Mouse (Mus musculus) CH12.LX (cell line): ENCODE results near the gene Dpm1. TPM values are rescaled to one million over a fixed set of nuclear protein-coding genes. Genes with fewer than 3 reads are reported as not detected.

Experiments used
- DNase-seq: peaks from one replicate; pipeline ENCODE4 v3.0.0-alpha.2; 2013; ENCODE audit errors: extremely low read depth
- H3K27ac ChIP-seq: 2 replicates; pipeline ENCODE4 v1.5.1; 2012; ENCODE audit warnings: low read depth, mild to moderate bottlenecking, control low read depth, moderate library complexity; ENCODE audit not compliant: insufficient read depth
- H3K27me3 ChIP-seq: replicated peaks from 2 replicates; pipeline ENCODE3; 2012; ENCODE audit warnings: inconsistent platforms
- H3K36me3 ChIP-seq, 2 experiments: replicated peaks in 1 of 2; 2 replicates each; pipeline versions ENCODE3 to v1.6.1; 2012; ENCODE audit warnings: inconsistent platforms in 1 of 2, low read length in 1 of 2, mild to moderate bottlenecking in 1 of 2, mixed read lengths in 1 of 2, moderate library complexity in 1 of 2; ENCODE audit not compliant: control insufficient read depth in 1 of 2, insufficient read depth in 1 of 2
- H3K4me1 ChIP-seq, 2 experiments: 2 replicates each; pipeline ENCODE4 v1.6.1; 2012; ENCODE audit warnings: inconsistent platforms in 1 of 2, moderate library complexity in 1 of 2; ENCODE audit not compliant: insufficient read depth in 2 of 2, control insufficient read depth in 1 of 2
- H3K4me2 ChIP-seq: 2 replicates; pipeline ENCODE4 v1.6.1; 2012; ENCODE audit warnings: low read depth, mild to moderate bottlenecking, control low read depth; ENCODE audit not compliant: poor library complexity, insufficient read depth, severe bottlenecking
- H3K4me3 ChIP-seq, 3 experiments: fragments of 150-350 bp in 1 of 3; sonication (generic) in 1 of 3; replicated peaks in 1 of 3; 2 replicates each; pipeline versions ENCODE3 to v1.5.1; 2011 to 2012; ENCODE audit warnings: low read depth in 2 of 3, low read length in 2 of 3, mild to moderate bottlenecking in 2 of 3, moderate library complexity in 2 of 3, control low read depth in 1 of 3, improper control_type of control experiment in 1 of 3, inconsistent platforms in 1 of 3, mixed read lengths in 1 of 3; ENCODE audit not compliant: poor library complexity in 1 of 3
- H3K79me2 ChIP-seq: replicated peaks from 2 replicates; pipeline ENCODE4 v1.6.1; 2012; ENCODE audit warnings: mild to moderate bottlenecking, moderate library complexity; ENCODE audit not compliant: control insufficient read depth, poor library complexity, insufficient read depth, severe bottlenecking; ENCODE audit errors: extremely low read depth
- H3K9ac ChIP-seq: 2 replicates; pipeline ENCODE4 v1.6.1; 2012; ENCODE audit warnings: low read depth, mild to moderate bottlenecking, control low read depth, moderate library complexity; ENCODE audit not compliant: insufficient read depth
- H3K9me3 ChIP-seq: replicated peaks from 2 replicates; pipeline ENCODE3; 2012; ENCODE audit warnings: low read length, inconsistent platforms, mixed read lengths
- BHLHE40 ChIP-seq: IDR thresholded peaks from 2 replicates; pipeline ENCODE4 v1.6.1; 2011; ENCODE audit warnings: mild to moderate bottlenecking, low read depth, low read length, improper control_type of control experiment
- CHD2 ChIP-seq: IDR thresholded peaks from 2 replicates; pipeline ENCODE4 v1.6.1; 2011; ENCODE audit warnings: low read length, improper control_type of control experiment
- ELF1 ChIP-seq: IDR thresholded peaks from 2 replicates; pipeline ENCODE4 v1.6.1; 2014; ENCODE audit warnings: low read depth, mild to moderate bottlenecking, inconsistent platforms, low read length, improper control_type of control experiment
- EP300 ChIP-seq: IDR thresholded peaks from 2 replicates; pipeline ENCODE4 v1.6.1; 2011; ENCODE audit warnings: low read length, improper control_type of control experiment
- ETS1 ChIP-seq: conservative IDR thresholded peaks from 2 replicates; pipeline ENCODE4 v1.6.1; 2012; ENCODE audit warnings: low read depth, mild to moderate bottlenecking, inconsistent platforms, low read length, improper control_type of control experiment, moderate library complexity
- GABPA ChIP-seq: IDR thresholded peaks from 2 replicates; pipeline ENCODE4 v1.6.1; 2012; ENCODE audit warnings: low read depth, low read length, improper control_type of control experiment, inconsistent platforms; ENCODE audit not compliant: insufficient replicate concordance
- HCFC1 ChIP-seq: IDR thresholded peaks from 2 replicates; pipeline ENCODE4 v1.6.1; 2012; ENCODE audit warnings: low read depth, mild to moderate bottlenecking, inconsistent platforms, low read length, improper control_type of control experiment
- MAX ChIP-seq: IDR thresholded peaks from 2 replicates; pipeline ENCODE4 v1.6.1; 2011; ENCODE audit warnings: low read length, improper control_type of control experiment
- MXI1 ChIP-seq: IDR thresholded peaks from 2 replicates; pipeline ENCODE4 v1.6.1; 2011; ENCODE audit warnings: mild to moderate bottlenecking, low read depth, low read length, improper control_type of control experiment
- NELFE ChIP-seq: IDR thresholded peaks from 2 replicates; pipeline ENCODE4 v1.6.1; 2011; ENCODE audit warnings: low read depth, low read length, improper control_type of control experiment
- NRF1 ChIP-seq: IDR thresholded peaks from 2 replicates; pipeline ENCODE4 v1.6.1; 2014; ENCODE audit warnings: low read depth, mild to moderate bottlenecking, inconsistent platforms, low read length, improper control_type of control experiment, moderate library complexity
- PAX5 ChIP-seq: IDR thresholded peaks from 2 replicates; pipeline ENCODE4 v1.6.1; 2012; ENCODE audit warnings: low read length, inconsistent platforms, mixed read lengths
- POLR2A ChIP-seq: IDR thresholded peaks from 2 replicates; pipeline ENCODE4 v1.6.1; 2011; ENCODE audit warnings: low read depth, mild to moderate bottlenecking, improper control_type of control experiment, low read length
- RAD21 ChIP-seq: IDR thresholded peaks from 2 replicates; pipeline ENCODE4 v1.6.1; 2011; ENCODE audit warnings: low read depth, mild to moderate bottlenecking, low read length, improper control_type of control experiment, moderate library complexity
- RCOR1 ChIP-seq: conservative IDR thresholded peaks from 2 replicates; pipeline ENCODE4 v1.6.1; 2012; ENCODE audit warnings: low read depth, mild to moderate bottlenecking, inconsistent platforms, low read length, improper control_type of control experiment
- SIN3A ChIP-seq: IDR thresholded peaks from 2 replicates; pipeline ENCODE4 v1.6.1; 2012; ENCODE audit warnings: low read length, improper control_type of control experiment, inconsistent platforms
- UBTF ChIP-seq: IDR thresholded peaks from 2 replicates; pipeline ENCODE4 v1.6.1; 2012; ENCODE audit warnings: low read depth, mild to moderate bottlenecking, inconsistent platforms, low read length, improper control_type of control experiment, moderate library complexity
- ZNF384 ChIP-seq: IDR thresholded peaks from 2 replicates; pipeline ENCODE4 v1.6.1; 2012; ENCODE audit warnings: low read depth, low read length, improper control_type of control experiment, inconsistent platforms
- dilution Hi-C: fragments of 300-500 bp; cut with MboI; formaldehyde crosslinking; loops from 2 replicates; pipeline ENCODE4 v1.14.3; 2020; ENCODE audit warnings: low sequenced_read_pairs; ENCODE audit not compliant: extremely low pct_unique_long_range_greater_than_20kb, extremely low pct_ligation_motif_present
- in situ Hi-C: fragments of 300-500 bp; cut with MboI; formaldehyde crosslinking; loops from 3 replicates; pipeline ENCODE4 v1.14.3; 2019; ENCODE audit warnings: low sequenced_read_pairs, low pct_ligation_motif_present, low pct_unique_long_range_greater_than_20kb, mixed read lengths
- polyA plus RNA-seq: library from polyadenylated mRNA; unstranded; fragments of >175 nt; gene quantifications from 2 replicates; pipeline ENCODE4 v1.2.1, GENCODE M21; 2012; ENCODE audit warnings: low read depth; ENCODE audit not compliant: insufficient read length
- total RNA-seq, 2 experiments: library from RNA; depleted of rRNA; stranded (reverse); fragments of 300-350 nt in 1 of 2; fragments of >200 nt in 1 of 2; gene quantifications; 2 replicates each; pipeline ENCODE4 v1.2.3; 2012 to 2014

The Dpm1 gene
- total and polyA plus RNA-seq, 3 experiments, result 28.5 to 52.9 (median 30.7) TPM

DNA sequence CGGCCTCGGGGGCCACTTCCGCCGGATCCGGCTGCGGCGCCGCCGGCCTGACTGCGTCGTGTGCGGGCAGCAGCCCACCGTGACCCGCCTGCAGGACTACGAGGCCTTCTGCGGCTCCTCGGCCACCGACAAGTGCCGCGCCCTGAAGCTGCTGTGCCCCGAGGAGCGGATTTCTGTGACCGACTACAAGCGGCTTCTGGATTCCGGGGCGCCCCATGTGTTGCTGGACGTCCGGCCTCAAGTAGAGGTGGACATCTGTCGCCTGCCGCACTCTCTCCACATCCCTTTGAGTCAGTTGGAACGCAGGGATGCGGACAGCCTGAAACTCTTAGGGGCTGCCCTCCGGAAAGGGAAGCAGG lies 1.1 kb upstream of the Dpm1 start:
- Histone ChIP-seq H3K9me3 (no peaks in the 10 kb centered on the region), H3K9ac (no peak overlapping the region), H3K4me1 (peaks cover 9 to 34% of the 10 kb centered on the region in 2 experiments), H3K4me3 (peak overlapping the region; percentile 93 to 99 (median 98)), H3K79me2 (peaks cover 44% of the 10 kb centered on the region), H3K4me2 (peak overlapping the region; percentile 78), H3K27ac (no peak overlapping the region), H3K36me3 (peaks cover 0 to 37% of the 10 kb centered on the region in 2 experiments), H3K27me3 (no peaks in the 10 kb centered on the region)
- in situ Hi-C loops, result no loop called here
- no peak for TF ChIP-seq HCFC1
- TF ChIP-seq EP300, result no peak
- TF ChIP-seq ZNF384, result no peak
- no peak for TF ChIP-seq ETS1
- TF ChIP-seq PAX5, result no peak
- TF ChIP-seq ELF1, result no peak
- no peak for TF ChIP-seq GABPA
- no peak for TF ChIP-seq CHD2
- no peak for TF ChIP-seq POLR2A
- TF ChIP-seq NELFE, result no peak
- no peak for TF ChIP-seq RAD21
- TF ChIP-seq BHLHE40, result no peak
- TF ChIP-seq RCOR1, result no peak
- no peak for TF ChIP-seq NRF1
- TF ChIP-seq SIN3A, result no peak
- no peak for TF ChIP-seq UBTF
- TF ChIP-seq MXI1, result no peak
- TF ChIP-seq MAX, result no peak
- dilution Hi-C loops, result no loop called here
- DNase-seq, result no peak

GRCm38 (mm10) chr2:168230773-168231470 lies 531 bp upstream of the Dpm1 start:
- dilution Hi-C loops (no loop called here), in situ Hi-C loops (no loop called here)
- Histone ChIP-seq H3K4me2 (peak overlapping the region; percentile 78), H3K4me1 (peaks cover 9 to 34% of the 10 kb centered on the region in 2 experiments), H3K9me3 (no peaks in the 10 kb centered on the region), H3K27ac (0 out of 2 replicates have a peak overlapping the region, but pooled peaks have one; percentile 2), H3K4me3 (peak overlapping the region; percentile 93 to 99 (median 98)), H3K36me3 (peaks cover 3 to 42% of the 10 kb centered on the region in 2 experiments), H3K79me2 (peaks cover 44% of the 10 kb centered on the region), H3K27me3 (no peaks in the 10 kb centered on the region), H3K9ac (peak overlapping the region; percentile 92)
- no peak for DNase-seq
- TF ChIP-seq POLR2A, result no peak
- TF ChIP-seq NRF1, result peak; percentile 57
